Mouse (Mus musculus) megakaryocyte, embryonic 14.5 days (primary cell): ENCODE results near the gene Trip4.

ENCODE experiments used
- FLI1 ChIP-seq: IDR thresholded peaks from 2 replicates; pipeline ENCODE4 v1.6.1; 2012; ENCODE audit warnings: low read length, inconsistent platforms, mixed read lengths
- GATA1 ChIP-seq: IDR thresholded peaks from 3 replicates; pipeline ENCODE4 v1.6.1; 2012; ENCODE audit warnings: mixed read lengths, low read length, inconsistent platforms, borderline replicate concordance

- TF ChIP-seq GATA1 (no peak), FLI1 (no peak)
Measured at GRCm38 (mm10) chr9:65828016-65828403, 80.6 kb downstream of the Trip4 start.
